Mouse (Mus musculus) stomach, embryonic 15.5 days (tissue): ENCODE measurements at regions not wholly inside any gene's neighbourhood (a gene's known extent, or its start where the extent isn't known, plus 50 kb on each side); places are given as distances from the start of the nearest gene placed in this dataset.

ENCODE experiments used
- ATAC-seq: fragments of 200-750 bp; cut with Nextera tagmentation; 2 replicates; pipeline ENCODE4 v1.8.0; 2017; ENCODE audit warnings: low read depth, moderate number of reproducible peaks, moderate TSS enrichment; ENCODE audit not compliant: insufficient read depth, low FRiP score
- H3K27ac ChIP-seq: fragments of 300-500 bp; sonication (generic); 2 replicates; pipeline ENCODE4 v1.5.1; 2015; ENCODE audit warnings: mild to moderate bottlenecking, inconsistent platforms
- H3K27me3 ChIP-seq: fragments of 300-500 bp; sonication (generic); replicated peaks from 2 replicates; pipeline ENCODE4 v1.6.1; 2015; ENCODE audit warnings: inconsistent platforms
- H3K36me3 ChIP-seq: fragments of 300-500 bp; sonication (generic); 2 replicates; pipeline ENCODE4 v1.6.1; 2015; ENCODE audit warnings: inconsistent platforms
- H3K4me1 ChIP-seq: fragments of 300-500 bp; sonication (generic); 2 replicates; pipeline ENCODE4 v1.6.1; 2015; ENCODE audit warnings: inconsistent platforms
- H3K4me2 ChIP-seq: fragments of 300-500 bp; sonication (generic); 2 replicates; pipeline ENCODE4 v1.6.1; 2015; ENCODE audit warnings: mild to moderate bottlenecking, inconsistent platforms
- H3K4me3 ChIP-seq: fragments of 300-500 bp; sonication (generic); replicated peaks from 2 replicates; pipeline ENCODE4 v1.5.1; 2015; ENCODE audit warnings: inconsistent platforms
- H3K9ac ChIP-seq: fragments of 300-500 bp; sonication (generic); 2 replicates; pipeline ENCODE4 v1.6.1; 2015; ENCODE audit warnings: inconsistent platforms
- H3K9me3 ChIP-seq: fragments of 300-500 bp; sonication (generic); 2 replicates; pipeline ENCODE4 v1.6.1; 2016; ENCODE audit warnings: inconsistent platforms
- WGBS: fragments of 180-500 bp; shearing (Covaris S2); methylation state at CpG from one replicate; pipeline ENCODE4 v1.1.7; 2015; 5-methylcytosine and 5-hydroxymethylcytosine counted together

DNA sequence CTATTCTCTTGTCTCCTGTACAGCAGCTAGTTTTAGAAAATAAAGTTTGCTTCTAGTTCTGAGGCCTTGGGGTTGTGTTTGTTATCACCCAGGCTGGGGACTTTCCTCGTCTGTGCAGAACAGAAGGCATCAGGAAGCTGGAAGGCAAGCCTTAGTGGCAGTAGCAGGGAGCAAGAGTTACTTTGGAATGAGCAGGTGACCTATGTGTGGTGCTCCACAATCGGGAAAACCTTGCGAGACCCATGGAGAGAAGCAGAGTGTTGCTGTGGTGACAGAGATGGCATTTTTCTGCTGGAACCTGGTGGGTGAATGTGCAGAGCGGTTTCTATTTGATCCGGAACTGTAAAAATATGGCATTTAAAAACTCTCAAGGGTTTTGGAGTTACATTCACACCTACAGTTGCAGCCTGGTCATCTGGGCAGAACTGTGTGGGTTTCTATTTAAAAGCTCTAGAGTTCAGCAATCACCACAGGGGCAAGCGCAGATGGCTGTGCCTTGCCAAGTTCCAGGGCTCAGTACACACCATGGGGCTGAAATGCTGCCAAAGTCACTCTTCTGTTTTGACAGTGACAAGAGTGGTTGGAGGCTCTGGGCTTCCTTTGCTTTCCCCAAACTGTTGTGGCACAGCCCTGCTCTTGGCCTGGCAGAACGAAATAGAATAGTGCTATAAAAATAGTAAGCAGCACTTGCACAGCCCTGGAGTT, 195.7 kb downstream of the Stk31 start:
- 74% methylated on average over 7 of the region's 7 CpGs for WGBS
- Histone ChIP-seq H3K27ac (no peak overlapping the region), H3K27me3 (no peaks in the 10 kb centered on the region), H3K4me1 (no peaks in the 10 kb centered on the region), H3K4me2 (no peak overlapping the region), H3K9me3 (no peaks in the 10 kb centered on the region), H3K36me3 (no peaks in the 10 kb centered on the region), H3K4me3 (no peak overlapping the region), H3K9ac (no peak overlapping the region)
- no peak for ATAC-seq

DNA sequence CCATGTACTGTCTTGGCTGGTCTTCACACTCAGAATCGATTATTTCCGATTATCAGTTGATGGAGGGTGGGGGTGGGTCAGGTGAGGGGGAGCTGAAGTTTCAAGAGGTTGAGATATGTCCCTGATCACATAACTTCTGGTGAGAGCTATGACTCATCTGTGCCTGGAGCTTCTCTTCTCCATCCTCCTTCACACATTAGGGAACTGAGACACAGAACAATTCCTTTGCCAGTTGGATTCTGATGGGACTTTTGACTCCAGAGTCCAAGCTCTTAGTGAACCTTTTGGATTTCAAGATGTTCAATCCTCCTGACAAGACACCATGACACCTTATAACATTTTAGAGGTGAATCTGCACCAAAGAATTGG, 196.2 kb downstream of the Stk31 start:
- Histone ChIP-seq H3K9me3 (no peaks in the 10 kb centered on the region), H3K9ac (no peak overlapping the region), H3K4me3 (no peak overlapping the region), H3K4me2 (no peak overlapping the region), H3K27ac (no peak overlapping the region), H3K4me1 (no peaks in the 10 kb centered on the region), H3K36me3 (no peaks in the 10 kb centered on the region), H3K27me3 (no peaks in the 10 kb centered on the region)
- WGBS, result 80% methylated on average over 2 of the region's 2 CpGs
- no peak for ATAC-seq

DNA sequence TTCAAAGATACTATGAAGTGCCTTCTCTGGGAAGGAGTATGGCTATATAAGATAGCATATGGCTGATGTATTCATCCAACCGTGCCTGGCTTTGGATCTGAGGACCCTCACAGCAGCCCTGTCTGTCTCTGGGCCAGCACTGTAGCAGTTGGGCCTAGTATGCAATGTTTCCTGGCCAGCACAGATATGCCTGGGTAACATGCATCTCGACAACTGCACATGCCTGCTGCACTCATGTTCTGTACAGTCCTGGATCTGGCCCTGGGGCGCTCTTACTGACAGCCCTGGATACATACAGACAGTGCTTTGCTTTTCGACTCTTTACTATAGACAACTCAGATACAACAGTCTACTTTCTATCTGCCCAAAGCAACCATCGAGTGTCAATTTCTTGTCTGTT, 197.3 kb downstream of the Stk31 start:
- Histone ChIP-seq H3K36me3 (no peaks in the 10 kb centered on the region), H3K27ac (no peak overlapping the region), H3K9me3 (no peaks in the 10 kb centered on the region), H3K9ac (no peak overlapping the region), H3K27me3 (no peaks in the 10 kb centered on the region), H3K4me1 (no peaks in the 10 kb centered on the region), H3K4me2 (no peak overlapping the region), H3K4me3 (no peak overlapping the region)
- no peak for ATAC-seq
- WGBS, result 82% methylated on average over 5 of the region's 5 CpGs

DNA sequence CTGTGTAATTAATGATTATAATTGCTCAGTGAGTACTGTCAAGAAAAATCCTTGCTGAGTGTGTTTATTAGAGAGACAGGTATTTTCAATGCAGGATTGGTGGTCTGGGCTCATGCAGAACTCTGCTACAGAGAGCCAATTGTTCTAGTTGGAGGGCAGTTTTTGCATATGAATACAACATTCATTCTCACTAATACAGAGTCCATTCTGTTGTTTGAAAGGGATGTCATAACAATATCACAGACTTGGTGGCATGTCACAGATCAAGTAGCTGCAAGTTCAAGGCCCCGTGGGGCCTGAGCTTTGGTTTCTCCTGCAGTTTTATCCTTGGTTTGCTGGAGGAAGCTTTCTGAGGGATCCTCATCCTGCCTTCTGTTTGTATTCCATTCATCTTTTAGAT, 207.8 kb downstream of the Stk31 start:
- no peak for ATAC-seq

DNA sequence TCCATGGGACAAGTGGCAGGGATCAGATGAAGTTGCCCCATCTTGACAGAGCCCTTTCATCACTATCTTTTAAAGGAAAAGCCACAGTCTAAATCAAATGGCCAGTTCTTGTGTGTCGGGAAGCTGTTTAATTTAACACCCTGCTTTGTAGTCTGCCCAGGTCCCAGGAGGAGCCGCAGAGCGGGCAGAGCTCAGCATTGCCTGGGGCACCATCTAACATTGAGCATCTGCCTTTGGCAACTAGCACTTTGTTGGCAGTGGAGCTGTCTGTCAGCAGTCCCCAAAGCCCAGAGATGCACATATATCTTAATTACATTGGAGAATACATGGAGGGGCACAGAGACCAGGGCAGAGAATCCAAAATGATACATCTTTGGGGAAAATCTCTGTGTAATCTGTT, 208.4 kb downstream of the Stk31 start:
- H3K9me3 ChIP-seq, result no peaks in the 10 kb centered on the region
- H3K4me3 ChIP-seq, result no peak overlapping the region
- ATAC-seq, result no peak
- H3K27ac ChIP-seq, result no peak overlapping the region
- H3K9ac ChIP-seq, result no peak overlapping the region
- no peaks in the 10 kb centered on the region for H3K27me3 ChIP-seq
- H3K36me3 ChIP-seq, result no peaks in the 10 kb centered on the region
- WGBS, result 79% methylated on average over 3 of the region's 3 CpGs
- no peaks in the 10 kb centered on the region for H3K4me1 ChIP-seq
- H3K4me2 ChIP-seq, result no peak overlapping the region

More for the DNA sequence above, 207.8 kb downstream of the Stk31 start:
- Histone ChIP-seq H3K27ac (no peak overlapping the region), H3K4me2 (no peak overlapping the region), H3K27me3 (no peaks in the 10 kb centered on the region), H3K36me3 (no peaks in the 10 kb centered on the region), H3K9me3 (no peaks in the 10 kb centered on the region), H3K4me1 (no peaks in the 10 kb centered on the region), H3K9ac (no peak overlapping the region), H3K4me3 (no peak overlapping the region)
- WGBS, result 80% methylated on average over 1 of the region's 1 CpGs

DNA sequence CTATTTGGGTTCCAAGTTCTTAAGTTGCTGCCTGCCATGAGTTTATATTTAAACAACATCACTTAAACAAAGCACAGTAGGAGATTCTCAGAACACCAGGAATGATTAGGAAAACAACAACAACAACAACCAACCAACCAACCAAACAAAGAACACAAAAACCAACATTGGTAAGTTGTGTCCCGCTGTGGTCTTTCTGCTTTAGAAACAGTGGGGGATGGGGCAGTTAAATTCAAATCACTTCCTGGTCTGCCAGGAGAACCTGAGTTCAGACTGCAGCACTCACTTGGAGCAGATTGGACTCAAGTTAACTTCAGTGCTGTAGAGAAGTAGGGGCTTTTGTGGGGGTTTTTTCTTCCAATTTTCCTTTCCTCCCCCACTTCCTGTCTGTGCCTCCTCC, 210.6 kb downstream of the Stk31 start:
- ATAC-seq, result no peak
- Histone ChIP-seq H3K4me3 (no peak overlapping the region), H3K4me2 (no peak overlapping the region), H3K4me1 (no peaks in the 10 kb centered on the region), H3K27me3 (no peaks in the 10 kb centered on the region), H3K36me3 (no peaks in the 10 kb centered on the region), H3K27ac (no peak overlapping the region), H3K9ac (no peak overlapping the region), H3K9me3 (no peaks in the 10 kb centered on the region)
- WGBS, result 0% methylated on average over 1 of the region's 1 CpGs

DNA sequence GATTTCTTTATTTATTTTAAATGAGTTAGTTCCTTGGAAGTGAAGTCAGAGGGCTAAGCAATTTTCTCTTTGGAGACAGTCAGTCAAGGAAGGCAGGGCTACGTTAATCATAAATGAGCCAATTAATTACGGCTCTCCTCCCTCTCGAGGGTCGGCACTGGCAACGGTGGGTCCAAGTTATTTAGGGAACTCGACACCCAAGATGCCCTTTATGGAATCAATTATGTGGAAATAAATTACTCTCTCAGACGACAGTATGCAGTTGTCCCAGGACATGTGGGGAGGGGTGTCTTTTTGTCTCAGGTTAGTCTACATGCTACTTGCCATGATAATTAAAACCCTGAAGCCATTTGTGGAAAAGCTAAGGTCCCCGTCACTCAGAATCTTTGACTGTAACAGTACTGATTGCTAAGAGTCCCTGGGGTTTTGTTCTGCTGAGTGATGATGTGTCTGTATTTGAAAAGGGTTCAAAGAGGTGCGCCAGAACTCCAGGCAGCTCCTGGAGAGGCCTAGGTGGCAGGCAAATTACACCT, 211.3 kb downstream of the Stk31 start:
- Histone ChIP-seq H3K4me2 (no peak overlapping the region), H3K4me3 (no peak overlapping the region), H3K9ac (no peak overlapping the region), H3K27ac (no peak overlapping the region), H3K27me3 (no peaks in the 10 kb centered on the region), H3K36me3 (no peaks in the 10 kb centered on the region), H3K4me1 (no peaks in the 10 kb centered on the region), H3K9me3 (no peaks in the 10 kb centered on the region)
- 48% methylated on average over 9 of the region's 9 CpGs for WGBS
- ATAC-seq, result no peak

DNA sequence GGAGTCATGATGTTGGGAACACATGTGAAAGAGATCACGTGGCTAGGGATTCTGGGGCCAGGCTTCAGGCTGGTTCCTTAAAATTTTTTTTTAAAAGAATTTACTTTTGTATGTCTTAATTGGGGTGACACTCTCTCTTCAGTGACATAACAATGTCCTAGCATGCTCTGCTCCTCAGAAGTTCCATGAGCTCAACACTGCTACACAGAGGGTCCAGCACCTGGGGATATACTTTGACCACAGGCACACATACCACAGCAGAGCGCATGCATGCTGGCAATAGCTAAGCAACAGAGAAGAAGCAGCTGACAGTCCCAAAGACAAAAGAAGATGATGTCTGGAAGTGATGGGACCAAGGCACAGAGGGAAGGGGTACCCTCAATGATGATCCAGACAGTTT, 198.4 kb upstream of the Npy start:
- 82% methylated on average over 2 of the region's 2 CpGs for WGBS

DNA sequence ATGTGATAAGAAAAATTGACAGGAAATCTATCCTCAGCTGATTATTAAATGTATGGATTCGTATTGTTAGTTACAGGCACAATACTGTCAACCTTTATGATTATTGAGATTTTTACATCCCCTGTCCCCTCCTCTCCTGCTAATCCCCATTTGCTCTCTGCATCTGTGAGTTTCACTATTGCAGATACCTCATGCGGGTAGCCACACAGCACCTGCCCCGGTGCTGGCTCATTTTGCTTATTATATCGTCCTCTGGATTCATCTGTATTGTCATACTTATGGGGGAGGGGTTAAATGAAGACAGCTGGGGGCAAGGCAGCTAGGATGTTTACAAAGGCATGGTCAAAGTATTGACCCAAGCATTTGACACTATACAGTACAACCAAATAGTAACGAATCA, 197.9 kb upstream of the Npy start:
- H3K4me3 ChIP-seq, result no peak overlapping the region
- no peak for ATAC-seq
- H3K9ac ChIP-seq, result no peak overlapping the region
- no peak overlapping the region for H3K4me2 ChIP-seq
- no peaks in the 10 kb centered on the region for H3K27me3 ChIP-seq
- H3K27ac ChIP-seq, result no peak overlapping the region
- no peaks in the 10 kb centered on the region for H3K4me1 ChIP-seq
- WGBS, result 58% methylated on average over 5 of the region's 5 CpGs
- no peaks in the 10 kb centered on the region for H3K36me3 ChIP-seq
- H3K9me3 ChIP-seq, result no peaks in the 10 kb centered on the region

More for the DNA sequence above, 198.4 kb upstream of the Npy start:
- Histone ChIP-seq H3K36me3 (no peaks in the 10 kb centered on the region), H3K27me3 (no peaks in the 10 kb centered on the region), H3K4me2 (no peak overlapping the region), H3K9ac (no peak overlapping the region), H3K27ac (no peak overlapping the region), H3K4me1 (no peaks in the 10 kb centered on the region), H3K9me3 (no peaks in the 10 kb centered on the region), H3K4me3 (no peak overlapping the region)
- no peak for ATAC-seq

DNA sequence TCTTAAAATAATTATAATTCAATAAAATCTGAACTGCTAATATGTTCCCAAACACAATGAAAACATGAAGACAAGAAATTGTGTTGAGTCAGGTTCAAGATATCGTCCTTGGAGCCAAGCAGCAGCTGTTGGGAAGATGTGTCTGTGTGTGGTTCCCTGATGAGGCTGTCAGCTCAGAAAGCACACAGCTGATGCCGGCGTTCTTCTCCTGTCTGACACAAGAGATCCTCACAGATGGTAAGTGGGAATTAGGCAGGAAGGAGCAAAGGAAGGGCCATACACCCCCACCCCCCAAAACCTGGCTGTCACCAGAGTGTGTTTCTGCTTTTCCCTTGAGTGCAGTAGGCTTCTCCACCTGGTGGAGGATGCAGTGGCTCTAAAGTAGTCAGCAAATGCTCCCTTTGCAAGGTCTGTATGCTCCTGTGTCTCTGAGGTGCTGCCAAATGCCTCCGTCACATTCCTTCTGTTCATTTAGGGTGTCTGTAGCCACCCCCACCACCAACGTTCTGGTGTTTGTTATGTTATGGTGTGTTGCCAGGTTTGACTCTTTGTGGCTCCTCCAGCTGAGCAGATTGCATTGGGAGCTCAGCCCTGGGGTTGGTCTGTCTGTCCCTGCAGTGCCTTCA, 188.9 kb upstream of the Npy start:
- no peak overlapping the region for H3K27ac ChIP-seq
- 35% methylated on average over 5 of the region's 5 CpGs for WGBS
- H3K4me1 ChIP-seq, result no peaks in the 10 kb centered on the region
- H3K36me3 ChIP-seq, result no peaks in the 10 kb centered on the region
- no peak for ATAC-seq
- no peaks in the 10 kb centered on the region for H3K9me3 ChIP-seq
- H3K4me2 ChIP-seq, result no peak overlapping the region
- no peak overlapping the region for H3K9ac ChIP-seq
- no peak overlapping the region for H3K4me3 ChIP-seq
- no peaks in the 10 kb centered on the region for H3K27me3 ChIP-seq

DNA sequence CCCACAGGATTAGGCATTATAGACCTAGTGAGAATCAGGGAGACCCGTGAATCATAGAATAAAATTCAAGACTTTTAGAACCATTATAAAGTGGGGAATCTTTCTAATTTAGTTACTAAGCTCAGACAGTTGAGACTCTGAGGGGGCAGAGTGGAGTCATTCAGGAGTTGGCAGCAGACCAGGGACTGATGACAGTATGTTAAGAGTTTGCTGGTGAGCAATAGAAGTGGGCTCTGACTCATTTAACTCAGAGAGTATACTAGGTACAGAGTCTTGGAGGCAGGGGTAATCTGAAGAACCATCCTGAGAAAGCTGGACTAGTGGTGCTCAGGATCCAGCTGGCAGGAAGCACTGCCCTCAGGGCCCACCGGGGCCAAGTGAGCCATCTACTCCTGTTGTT, 184.9 kb upstream of the Npy start:
- no peak for ATAC-seq
- Histone ChIP-seq H3K27me3 (no peaks in the 10 kb centered on the region), H3K4me1 (no peaks in the 10 kb centered on the region), H3K4me2 (no peak overlapping the region), H3K27ac (no peak overlapping the region), H3K36me3 (no peaks in the 10 kb centered on the region), H3K9me3 (no peaks in the 10 kb centered on the region), H3K9ac (no peak overlapping the region), H3K4me3 (no peak overlapping the region)
- WGBS, result 79% methylated on average over 2 of the region's 2 CpGs

DNA sequence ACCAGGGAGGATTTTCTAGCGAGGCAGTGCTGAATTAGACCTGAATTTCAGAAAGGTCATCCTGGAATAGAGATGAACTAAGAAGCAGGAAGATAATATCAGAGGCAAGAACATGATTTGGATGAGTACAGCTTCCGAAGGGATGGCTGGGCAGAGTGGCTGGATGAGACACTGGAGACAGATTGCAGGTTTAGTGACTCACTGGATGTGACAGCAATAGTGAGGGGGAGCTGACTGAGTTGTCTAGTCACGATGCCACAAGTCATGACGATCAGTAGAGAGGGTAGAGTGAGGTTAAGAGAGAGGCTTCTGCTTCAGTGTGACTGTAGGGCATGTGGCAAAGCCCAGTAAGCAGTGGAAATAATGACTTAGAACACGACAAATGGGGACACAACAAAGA, 181.3 kb upstream of the Npy start:
- Histone ChIP-seq H3K27ac (no peak overlapping the region), H3K4me3 (no peak overlapping the region), H3K36me3 (no peaks in the 10 kb centered on the region), H3K9me3 (no peaks in the 10 kb centered on the region), H3K9ac (no peak overlapping the region), H3K4me1 (no peaks in the 10 kb centered on the region), H3K4me2 (no peak overlapping the region), H3K27me3 (no peaks in the 10 kb centered on the region)
- ATAC-seq, result no peak
- 81% methylated on average over 5 of the region's 5 CpGs for WGBS
